Mouse (Mus musculus): Measurements from ENCODE around the gene E330021D16Rik. TPM values are rescaled to one million over a fixed set of nuclear protein-coding genes. Genes with fewer than 3 reads are reported as not detected.

Gene E330021D16Rik
- polyA plus RNA-seq, 1 experiment: not detected

GRCm38 (mm10) chr6:136423201-136423600 is 7.8 kb upstream of the E330021D16Rik start:
- Histone ChIP-seq H3K9me3 (no peaks in the 10 kb centered on the region), H3K27me3 (replicated peaks) (no peaks in the 10 kb centered on the region), H3K4me3 (replicated peaks) (no peak overlapping the region), H3K36me3 (replicated peaks; ENCODE audit: low read length) (no peaks in the 10 kb centered on the region), H3K4me1 (peaks cover 35% of the 10 kb centered on the region)
- TF ChIP-seq FLI1 (IDR thresholded peaks at IDR 0.05; ENCODE audit: low read length): no peak
- TF ChIP-seq GATA1 (IDR thresholded peaks at IDR 0.05; ENCODE audit: borderline replicate concordance, low read length): no peak

GRCm38 (mm10) chr6:136422084-136422853 is 6.9 kb upstream of the E330021D16Rik start:
- no peak overlapping the region for H3K4me3 ChIP-seq (replicated peaks)
- peaks cover 35% of the 10 kb centered on the region for H3K4me1 ChIP-seq
- H3K27me3 ChIP-seq (replicated peaks): no peaks in the 10 kb centered on the region
- TF ChIP-seq GATA1 (IDR thresholded peaks at IDR 0.05; ENCODE audit: borderline replicate concordance, low read length) (no peak), FLI1 (IDR thresholded peaks at IDR 0.05; ENCODE audit: low read length) (no peak)
- H3K36me3 ChIP-seq (replicated peaks; ENCODE audit: low read length): no peaks in the 10 kb centered on the region
- no peaks in the 10 kb centered on the region for H3K9me3 ChIP-seq

DNA sequence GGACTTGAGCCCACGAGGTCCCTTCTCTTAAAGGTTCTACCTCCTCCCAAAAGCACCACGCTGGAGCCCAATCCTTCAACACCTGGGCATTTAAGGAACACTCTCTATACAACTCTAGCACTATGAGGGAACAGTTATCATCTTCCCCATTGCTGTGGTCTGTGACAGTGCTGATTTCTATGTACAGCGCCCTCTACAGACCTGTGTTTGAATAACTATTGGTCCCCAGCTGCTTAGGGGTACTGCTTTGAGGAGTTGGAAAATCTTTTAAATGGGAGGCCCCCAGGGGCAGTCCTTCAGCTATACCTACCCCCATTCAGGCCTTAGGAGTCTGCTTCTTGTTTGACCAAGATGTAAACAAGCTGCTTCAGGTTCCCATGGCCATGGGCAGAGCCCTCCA is 5.7 kb upstream of the E330021D16Rik start:
- no peak for TF ChIP-seq GATA1 (IDR thresholded peaks at IDR 0.05; ENCODE audit: borderline replicate concordance, low read length)
- TF ChIP-seq FLI1 (IDR thresholded peaks at IDR 0.05; ENCODE audit: low read length): no peak
- Histone ChIP-seq H3K4me3 (replicated peaks) (no peak overlapping the region), H3K9me3 (no peaks in the 10 kb centered on the region), H3K4me1 (peaks cover 35% of the 10 kb centered on the region), H3K27me3 (replicated peaks) (peaks cover 4% of the 10 kb centered on the region), H3K36me3 (replicated peaks; ENCODE audit: low read length) (no peaks in the 10 kb centered on the region)

DNA sequence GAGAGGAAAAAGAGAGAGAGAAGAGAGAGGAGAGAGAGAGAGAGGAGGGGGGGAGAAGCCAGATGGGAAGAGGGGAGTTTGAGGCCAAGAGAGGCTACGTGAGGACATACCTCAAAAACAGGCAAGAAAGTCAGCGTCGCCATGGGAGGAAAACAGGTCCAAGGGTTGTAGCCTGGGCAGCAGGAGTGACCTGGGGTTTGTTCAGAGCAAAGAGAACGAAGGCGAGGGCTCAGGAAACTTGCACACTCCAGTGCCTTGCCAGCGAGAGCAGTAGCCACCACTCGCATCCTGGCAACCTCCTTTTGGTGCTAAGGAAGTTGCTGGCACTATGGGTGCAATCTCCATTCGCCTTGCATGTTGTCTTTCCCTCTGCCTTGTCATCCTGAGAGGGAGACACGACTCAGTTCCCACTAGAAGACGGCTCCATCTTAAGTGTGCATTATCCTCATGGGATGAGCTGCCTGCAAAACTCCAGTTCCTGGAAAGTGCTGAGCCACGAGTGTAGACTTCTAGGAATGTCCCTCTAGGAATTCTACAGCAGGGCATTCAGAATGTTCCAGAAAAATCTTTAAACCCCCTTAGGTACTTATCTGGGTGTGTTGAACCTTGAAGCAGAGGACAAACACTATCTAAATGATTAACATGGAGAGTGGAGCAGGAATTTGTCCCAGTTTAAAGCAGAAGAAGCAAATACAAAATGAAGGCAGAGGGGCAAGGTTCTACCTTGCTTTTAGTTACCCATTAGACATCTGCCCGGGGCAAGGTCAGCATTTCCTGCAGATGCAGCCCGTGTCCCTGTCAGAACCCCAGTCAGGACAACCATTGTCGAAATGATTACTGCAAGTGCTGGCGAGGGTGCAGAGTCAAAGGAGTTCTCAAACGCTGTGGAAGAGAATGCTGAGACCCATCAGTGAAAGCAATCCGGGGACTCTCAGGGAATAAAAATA is 3.8 kb upstream of the E330021D16Rik start:
- TF ChIP-seq GATA1 (IDR thresholded peaks at IDR 0.05; ENCODE audit: borderline replicate concordance, low read length) (no peak), FLI1 (IDR thresholded peaks at IDR 0.05; ENCODE audit: low read length) (no peak)
- Histone ChIP-seq H3K4me3 (replicated peaks) (peak overlapping the region; percentile 64), H3K36me3 (replicated peaks; ENCODE audit: low read length) (no peaks in the 10 kb centered on the region), H3K27me3 (replicated peaks) (peaks cover 4% of the 10 kb centered on the region), H3K9me3 (no peaks in the 10 kb centered on the region), H3K4me1 (peaks cover 33% of the 10 kb centered on the region)

DNA sequence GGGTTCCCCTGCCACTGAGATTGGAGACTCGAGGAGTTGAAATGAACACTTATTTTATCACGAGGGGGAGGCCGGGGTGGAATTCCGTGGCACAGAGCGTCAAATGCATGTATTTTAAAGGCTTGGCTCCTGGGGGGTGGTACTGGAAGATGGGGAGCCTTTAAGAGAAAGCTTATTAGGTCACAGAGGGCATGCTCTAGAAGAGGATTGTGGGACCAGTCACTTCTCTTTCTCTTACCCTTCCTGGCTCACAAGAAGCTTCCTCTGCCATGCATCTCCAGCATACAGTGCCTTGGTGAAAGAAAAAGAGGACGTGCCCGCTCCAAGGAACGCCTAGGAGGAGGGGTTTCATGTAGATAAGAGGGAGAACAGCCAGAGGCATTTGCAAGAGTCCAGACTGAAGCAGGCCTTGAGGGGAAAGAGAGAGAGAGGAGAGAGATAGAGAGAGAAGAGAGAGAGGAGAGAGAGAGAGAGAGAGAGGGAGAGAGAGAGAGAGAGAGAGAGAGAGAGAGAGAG is 3.0 kb upstream of the E330021D16Rik start:
- H3K27me3 ChIP-seq (replicated peaks): peaks cover 4% of the 10 kb centered on the region
- H3K36me3 ChIP-seq (replicated peaks; ENCODE audit: low read length): no peaks in the 10 kb centered on the region
- no peaks in the 10 kb centered on the region for H3K9me3 ChIP-seq
- H3K4me1 ChIP-seq: peaks cover 31% of the 10 kb centered on the region
- TF ChIP-seq FLI1 (IDR thresholded peaks at IDR 0.05; ENCODE audit: low read length): no peak
- no peak for TF ChIP-seq GATA1 (IDR thresholded peaks at IDR 0.05; ENCODE audit: borderline replicate concordance, low read length)
- no peak overlapping the region for H3K4me3 ChIP-seq (replicated peaks)

DNA sequence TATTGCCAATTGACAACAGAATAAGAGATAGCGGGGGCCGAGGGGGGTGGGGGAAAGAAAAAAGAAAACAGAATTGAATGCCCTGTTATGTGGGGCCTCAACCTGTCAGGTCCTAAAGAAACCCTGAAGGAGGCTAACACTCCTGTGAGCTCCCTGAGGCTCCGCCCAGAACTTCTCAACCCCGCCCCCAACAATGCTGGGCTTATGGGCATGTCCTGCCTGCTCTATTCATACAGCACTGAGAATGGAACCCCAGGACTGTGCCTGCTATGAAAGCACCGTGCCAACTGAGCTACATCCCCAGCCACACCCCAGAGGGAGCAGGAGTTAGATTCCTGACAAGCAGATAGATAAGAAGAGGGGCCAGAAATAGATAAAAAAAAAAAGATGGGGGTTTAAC is 2.5 kb upstream of the E330021D16Rik start:
- no peak for TF ChIP-seq GATA1 (IDR thresholded peaks at IDR 0.05; ENCODE audit: borderline replicate concordance, low read length)
- no peak for TF ChIP-seq FLI1 (IDR thresholded peaks at IDR 0.05; ENCODE audit: low read length)
- Histone ChIP-seq H3K4me3 (replicated peaks) (no peak overlapping the region), H3K9me3 (no peaks in the 10 kb centered on the region), H3K36me3 (replicated peaks; ENCODE audit: low read length) (no peaks in the 10 kb centered on the region), H3K4me1 (peaks cover 31% of the 10 kb centered on the region), H3K27me3 (replicated peaks) (peaks cover 4% of the 10 kb centered on the region)

DNA sequence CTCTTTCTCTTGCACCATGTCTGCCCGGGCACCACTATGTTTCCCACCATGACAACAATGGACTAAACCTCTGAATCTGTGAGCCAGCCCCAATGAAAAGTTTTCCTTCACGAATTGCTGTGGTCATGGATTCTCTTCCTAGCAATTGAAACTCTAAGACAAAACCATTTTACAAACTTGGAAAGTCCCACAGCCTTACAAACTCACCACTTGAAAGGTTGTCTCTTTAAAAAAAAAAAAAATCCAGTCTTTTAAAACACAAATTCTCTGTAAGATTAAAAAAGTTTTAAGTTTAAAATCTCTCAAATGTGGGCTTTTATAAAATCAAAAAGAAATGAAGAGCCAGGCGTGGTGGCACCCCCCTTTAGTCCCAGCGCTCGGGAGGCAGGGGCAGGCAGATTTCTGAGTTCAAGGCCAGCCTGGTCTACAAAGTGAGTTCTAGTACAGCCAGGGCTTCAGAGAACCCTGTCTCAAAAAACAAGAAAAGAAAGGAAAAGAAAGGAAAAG is 1.5 kb downstream of the E330021D16Rik start:
- Histone ChIP-seq H3K4me1 (peaks cover 6% of the 10 kb centered on the region), H3K9me3 (0 out of 2 replicates have a peak, but pooled peaks cover 4% of the 10 kb centered on the region), H3K36me3 (replicated peaks; ENCODE audit: low read length) (no peaks in the 10 kb centered on the region), H3K4me3 (replicated peaks) (no peak overlapping the region), H3K27me3 (replicated peaks) (peaks cover 5% of the 10 kb centered on the region)
- TF ChIP-seq FLI1 (IDR thresholded peaks at IDR 0.05; ENCODE audit: low read length) (no peak), GATA1 (IDR thresholded peaks at IDR 0.05; ENCODE audit: borderline replicate concordance, low read length) (no peak)

DNA sequence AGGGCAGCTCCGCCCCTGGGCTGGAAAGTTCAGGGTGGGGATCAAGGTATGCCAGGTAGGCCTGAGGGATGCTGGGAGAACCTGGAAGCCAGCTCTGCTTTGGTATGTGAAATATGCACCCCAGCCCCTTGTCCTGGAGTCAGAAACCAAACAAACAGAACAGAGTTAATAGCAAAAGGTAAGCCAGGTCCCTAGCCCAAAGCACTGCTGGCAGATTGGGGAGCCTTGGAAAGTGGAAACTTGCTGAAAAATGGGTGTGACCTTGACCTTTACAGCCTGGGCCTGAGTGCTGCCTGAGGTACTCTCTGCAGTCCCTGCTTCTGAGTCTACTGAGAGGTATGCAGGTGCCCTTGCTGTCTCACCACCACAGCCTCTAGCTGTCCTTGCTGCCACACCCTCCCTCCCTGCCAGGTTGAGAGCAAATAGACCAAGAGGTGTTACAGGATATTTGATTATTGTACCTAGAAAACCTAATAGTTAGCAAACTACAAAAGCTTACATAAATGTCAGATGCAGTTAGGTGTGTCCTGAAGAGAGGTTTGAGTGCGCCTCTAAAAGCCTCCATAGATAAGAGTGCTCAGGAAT is 7.7 kb downstream of the E330021D16Rik start:
- Histone ChIP-seq H3K9me3 (0 out of 2 replicates have a peak, but pooled peaks cover 4% of the 10 kb centered on the region), H3K4me1 (no peaks in the 10 kb centered on the region), H3K27me3 (replicated peaks) (peaks cover 2% of the 10 kb centered on the region), H3K4me3 (replicated peaks) (no peak overlapping the region), H3K36me3 (replicated peaks; ENCODE audit: low read length) (no peaks in the 10 kb centered on the region)
- TF ChIP-seq FLI1 (IDR thresholded peaks at IDR 0.05; ENCODE audit: low read length) (no peak), GATA1 (IDR thresholded peaks at IDR 0.05; ENCODE audit: borderline replicate concordance, low read length) (no peak)

DNA sequence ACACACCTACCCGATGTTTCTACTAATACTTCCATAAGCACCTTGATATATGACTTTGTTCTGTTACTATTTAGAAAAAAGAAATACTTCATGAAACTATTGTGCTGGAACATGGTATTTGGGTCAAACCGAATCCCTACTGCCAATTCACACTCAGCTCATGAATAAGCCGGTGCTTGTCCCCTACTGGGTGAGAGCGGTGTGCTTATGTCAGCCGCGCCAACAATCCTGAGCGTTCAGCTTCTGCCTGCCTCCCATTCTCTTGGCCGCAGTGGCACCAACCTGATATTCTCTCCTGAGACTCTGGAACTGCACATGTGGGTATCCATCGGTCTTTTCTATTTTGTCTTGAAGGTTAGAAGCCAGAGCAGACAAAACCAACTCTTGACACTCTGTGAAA is 18.5 kb downstream of the E330021D16Rik start:
- no peak overlapping the region for H3K4me3 ChIP-seq (replicated peaks)
- no peak for TF ChIP-seq FLI1 (IDR thresholded peaks at IDR 0.05; ENCODE audit: low read length)
- no peak for TF ChIP-seq GATA1 (IDR thresholded peaks at IDR 0.05; ENCODE audit: borderline replicate concordance, low read length)
- H3K4me1 ChIP-seq: no peaks in the 10 kb centered on the region
- H3K36me3 ChIP-seq (replicated peaks; ENCODE audit: low read length): no peaks in the 10 kb centered on the region
- H3K9me3 ChIP-seq: peaks cover 35% of the 10 kb centered on the region
- H3K27me3 ChIP-seq (replicated peaks): no peaks in the 10 kb centered on the region
